Mouse (Mus musculus) CH12.LX (cell line): ENCODE measurements at regions not wholly inside any gene's neighbourhood (a gene's known extent, or its start where the extent isn't known, plus 50 kb on each side); places are given as distances from the start of the nearest gene placed in this dataset.

Experiments used
- CHD2 ChIP-seq: IDR thresholded peaks from 2 replicates; pipeline ENCODE4 v1.6.1; 2011; ENCODE audit warnings: low read length, improper control_type of control experiment
- CTCF ChIP-seq, 2 experiments: IDR thresholded peaks in 1 of 2; conservative IDR thresholded peaks in 1 of 2; 2 replicates each; pipeline ENCODE4 v1.5.1; 2011 to 2012; ENCODE audit warnings: low read depth in 2 of 2, low read length in 2 of 2, improper control_type of control experiment in 1 of 2, inconsistent platforms in 1 of 2, mild to moderate bottlenecking in 1 of 2, moderate library complexity in 1 of 2
- EP300 ChIP-seq: IDR thresholded peaks from 2 replicates; pipeline ENCODE4 v1.6.1; 2011; ENCODE audit warnings: low read length, improper control_type of control experiment
- MAFK ChIP-seq: IDR thresholded peaks from 2 replicates; pipeline ENCODE4 v1.6.1; 2011; ENCODE audit warnings: low read length, improper control_type of control experiment; ENCODE audit not compliant: insufficient replicate concordance
- MEF2A ChIP-seq: IDR thresholded peaks from 2 replicates; pipeline ENCODE4 v1.6.1; 2014; ENCODE audit warnings: low read depth, mild to moderate bottlenecking, inconsistent platforms, low read length, improper control_type of control experiment, borderline replicate concordance
- MYC ChIP-seq: IDR thresholded peaks from 2 replicates; pipeline ENCODE4 v1.6.1; 2011; ENCODE audit warnings: low read depth, mild to moderate bottlenecking, improper control_type of control experiment, low read length
- POLR2A ChIP-seq: IDR thresholded peaks from 2 replicates; pipeline ENCODE4 v1.6.1; 2011; ENCODE audit warnings: low read depth, mild to moderate bottlenecking, improper control_type of control experiment, low read length
- SMC3 ChIP-seq: IDR thresholded peaks from 2 replicates; pipeline ENCODE4 v1.6.1; 2011; ENCODE audit warnings: low read depth, low read length, improper control_type of control experiment
- USF2 ChIP-seq: conservative IDR thresholded peaks from 2 replicates; pipeline ENCODE4 v1.6.1; 2011; ENCODE audit warnings: low read depth, low read length, improper control_type of control experiment

DNA sequence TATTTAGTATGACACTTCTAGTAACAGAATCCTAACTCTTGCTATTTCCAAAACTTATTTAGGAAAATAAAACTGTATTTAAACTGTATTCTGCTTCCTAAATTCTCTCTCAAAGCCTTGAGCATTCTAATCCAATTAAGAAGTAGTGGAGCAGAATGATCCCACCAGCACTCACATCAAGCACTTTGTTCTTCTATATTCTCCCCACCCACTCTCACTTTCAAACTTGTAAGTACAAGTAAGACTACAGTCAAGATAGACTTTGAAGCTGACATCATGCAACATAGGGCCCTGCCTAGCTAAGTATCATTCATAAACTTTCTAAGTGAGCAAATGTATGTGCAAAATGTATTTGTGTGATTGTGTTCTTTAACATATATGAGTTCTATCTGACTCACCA, 120.8 kb upstream of the Cenpe start:
- TF ChIP-seq MYC: no peak
- no peak for TF ChIP-seq POLR2A
- TF ChIP-seq CTCF (conservative IDR thresholded peaks at IDR 0.05 in 1 of 2, IDR thresholded peaks at IDR 0.05 in 1 of 2; ENCODE audit: low read depth in 2 of 2, low read length in 2 of 2): no peak
- TF ChIP-seq MEF2A: no peak
- TF ChIP-seq CHD2: no peak
- no peak for TF ChIP-seq MAFK
- no peak for TF ChIP-seq USF2
- no peak for TF ChIP-seq EP300
- no peak for TF ChIP-seq SMC3
